Mouse (Mus musculus) liver, postnatal 0 days (tissue): ENCODE results near the gene LTO1. TPM values are rescaled to one million over a fixed set of nuclear protein-coding genes. Genes with fewer than 3 reads are reported as not detected.

Source experiments
- ATAC-seq: fragments of 200-750 bp; cut with Nextera tagmentation; 2 replicates; pipeline ENCODE4 v1.8.0; 2017; ENCODE audit warnings: mild to moderate bottlenecking, moderate library complexity
- DNase-seq: peaks from one replicate; pipeline ENCODE4 v3.0.0-alpha.2; 2016
- H3K27ac ChIP-seq: fragments of 300-500 bp; sonication (generic); 2 replicates; pipeline ENCODE4 v1.5.1; 2014; ENCODE audit warnings: antibody characterized with exemption, moderate library complexity, mild to moderate bottlenecking, low read depth
- H3K27me3 ChIP-seq: fragments of 300-500 bp; sonication (generic); 2 replicates; pipeline ENCODE4 v1.6.1; 2014; ENCODE audit warnings: low read length, control low read depth, mixed read lengths; ENCODE audit not compliant: insufficient read depth
- H3K36me3 ChIP-seq: fragments of 300-500 bp; sonication (generic); replicated peaks from 2 replicates; pipeline ENCODE4 v1.6.1; 2014; ENCODE audit warnings: mild to moderate bottlenecking, control low read depth, low read length, moderate library complexity, mixed read lengths; ENCODE audit not compliant: insufficient read depth
- H3K4me1 ChIP-seq: fragments of 300-500 bp; sonication (generic); 2 replicates; pipeline ENCODE4 v1.6.1; 2014; ENCODE audit warnings: antibody characterized with exemption, mild to moderate bottlenecking, control low read depth; ENCODE audit not compliant: insufficient read depth
- H3K4me2 ChIP-seq: fragments of 300-500 bp; sonication (generic); 2 replicates; pipeline ENCODE4 v1.6.1; 2014; ENCODE audit warnings: low read depth, mild to moderate bottlenecking, low read length, moderate library complexity, mixed read lengths
- H3K4me3 ChIP-seq: fragments of 300-500 bp; sonication (generic); 2 replicates; pipeline ENCODE4 v1.5.1; 2014; ENCODE audit warnings: low read depth, low read length
- H3K9ac ChIP-seq: fragments of 300-500 bp; sonication (generic); replicated peaks from 2 replicates; pipeline ENCODE4 v1.6.1; 2014; ENCODE audit warnings: mild to moderate bottlenecking, moderate library complexity
- H3K9me3 ChIP-seq: fragments of 300-500 bp; sonication (generic); 2 replicates; pipeline ENCODE4 v1.6.1; 2016; ENCODE audit warnings: mild to moderate bottlenecking, control low read depth, low read length, mixed read lengths
- CTCF ChIP-seq: sonication (generic); IDR thresholded peaks from 2 replicates; pipeline ENCODE4 v1.5.1; 2016; ENCODE audit warnings: antibody characterized with exemption, low read depth
- EP300 ChIP-seq: IDR thresholded peaks from 2 replicates; pipeline ENCODE4 v1.6.1; 2016; ENCODE audit warnings: antibody characterized with exemption, low read depth, mild to moderate bottlenecking
- WGBS: fragments of 180-500 bp; shearing (Covaris S2); extraction: QIAGEN DNeasy Blood & Tissue Kit; methylation state at CpG from one replicate; pipeline ENCODE4 v1.1.7; 2014; ENCODE audit not compliant: insufficient replicate concordance; 5-methylcytosine and 5-hydroxymethylcytosine counted together
- polyA plus RNA-seq: library from polyadenylated mRNA; unstranded; fragments of >200 nt; fragmentation: Nextera tagmentation; extraction: Ambion mirVana; gene quantifications from 2 replicates; pipeline ENCODE4 v1.2.1, GENCODE M21; 2015

LTO1 gene
- polyA plus RNA-seq, 1 experiment from 2014 or later = 7.0 TPM

- DNase-seq (no peak), ATAC-seq (no peak)
- Histone ChIP-seq H3K36me3 (no peaks in the 10 kb centered on the region), H3K9ac (no peak overlapping the region), H3K27me3 (no peaks in the 10 kb centered on the region), H3K4me3 (no peak overlapping the region), H3K4me2 (no peak overlapping the region), H3K4me1 (no peaks in the 10 kb centered on the region), H3K9me3 (no peaks in the 10 kb centered on the region), H3K27ac (no peak overlapping the region)
- TF ChIP-seq CTCF = no peak
- no peak for TF ChIP-seq EP300
- WGBS = 63% methylated on average over 8 of the region's 8 CpGs
These were observed 58.6 kb downstream of the LTO1 start for GRCm38 (mm10) chr7:144973461-144973860.

- 85% methylated on average over 2 of the region's 2 CpGs for WGBS
- Histone ChIP-seq H3K27ac (no peak overlapping the region), H3K36me3 (no peaks in the 10 kb centered on the region), H3K27me3 (no peaks in the 10 kb centered on the region), H3K9ac (no peak overlapping the region), H3K4me1 (no peaks in the 10 kb centered on the region), H3K4me2 (no peak overlapping the region), H3K4me3 (no peak overlapping the region), H3K9me3 (no peaks in the 10 kb centered on the region)
- DNase-seq (no peak), ATAC-seq (no peak)
- TF ChIP-seq EP300 (no peak), CTCF (no peak)
These were observed 62.2 kb downstream of the LTO1 start for GRCm38 (mm10) chr7:144977121-144977520.

GRCm38 (mm10) chr7:144979814-144980213, 64.9 kb downstream of the LTO1 start:
- DNase-seq (no peak), ATAC-seq (no peak)
- 43% methylated on average over 5 of the region's 5 CpGs for WGBS
- no peak overlapping the region for H3K9ac ChIP-seq
- H3K36me3 ChIP-seq = no peaks in the 10 kb centered on the region
- no peak overlapping the region for H3K27ac ChIP-seq
- no peaks in the 10 kb centered on the region for H3K9me3 ChIP-seq
- no peaks in the 10 kb centered on the region for H3K27me3 ChIP-seq
- no peak overlapping the region for H3K4me3 ChIP-seq
- H3K4me1 ChIP-seq = no peaks in the 10 kb centered on the region
- no peak for TF ChIP-seq EP300
- no peak overlapping the region for H3K4me2 ChIP-seq

Other genes starting within 250 kb of the LTO1 start
- 0.47 and 1.1 TPM in 2 replicates for gene Ano1, start 163.1 kb upstream of the LTO1 start, polyA plus RNA-seq
- not detected in 2 replicates for gene Fgf3, start 77.0 kb upstream of the LTO1 start, polyA plus RNA-seq
- not detected in 2 replicates for gene Fgf4, start 67.7 kb upstream of the LTO1 start, polyA plus RNA-seq
- gene Fgf15, start 18.6 kb upstream of the LTO1 start, polyA plus RNA-seq = not detected in 2 replicates
- 10.1 TPM in 2 replicates for gene Ccnd1, start 24.8 kb downstream of the LTO1 start, polyA plus RNA-seq